Mouse (Mus musculus): ENCODE results near the gene Celf2. TPM values are rescaled to one million over a fixed set of nuclear protein-coding genes. Genes with fewer than 3 reads are reported as not detected.

Celf2 gene
- total RNA-seq, 1 experiment from 2014 or later, result 180 TPM

- no peak for ATAC-seq (replicated peaks in 1 of 2; ENCODE audit: insufficient read depth in 1 of 2, low FRiP score in 2 of 2, low TSS enrichment in 1 of 2, low read depth in 1 of 2, poor library complexity in 2 of 2, severe bottlenecking in 2 of 2)
Observed at GRCm38 (mm10) chr2:7426481-7426880, 82.9 kb downstream of the Celf2 start.

DNA sequence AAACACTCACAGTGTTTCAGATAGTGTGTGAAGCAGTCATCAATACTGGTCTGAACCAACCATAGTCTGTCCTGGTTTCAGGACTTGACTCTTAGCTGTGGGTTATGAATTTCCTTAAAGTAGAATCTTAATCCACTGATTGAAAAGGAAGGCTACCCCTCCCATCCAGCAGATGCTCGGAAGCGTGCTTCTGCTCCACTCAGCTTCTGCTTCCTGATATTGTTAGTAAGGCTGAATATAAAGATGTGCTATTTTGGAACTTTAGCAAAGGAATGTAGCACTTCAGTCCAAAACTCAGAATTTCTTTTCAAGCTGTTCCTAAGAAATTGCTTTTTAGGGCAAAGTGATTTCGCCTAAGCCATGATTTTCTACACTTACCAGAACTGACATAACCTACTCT lies 108.8 kb downstream of the Celf2 start:
- no peak for ATAC-seq (replicated peaks in 1 of 2; ENCODE audit: insufficient read depth in 1 of 2, low FRiP score in 2 of 2, low TSS enrichment in 1 of 2, low read depth in 1 of 2, poor library complexity in 2 of 2, severe bottlenecking in 2 of 2)

GRCm38 (mm10) chr2:7395935-7396334 lies 113.4 kb downstream of the Celf2 start:
- no peak for ATAC-seq (replicated peaks in 1 of 2; ENCODE audit: insufficient read depth in 1 of 2, low FRiP score in 2 of 2, low TSS enrichment in 1 of 2, low read depth in 1 of 2, poor library complexity in 2 of 2, severe bottlenecking in 2 of 2)

GRCm38 (mm10) chr2:7395473-7395872 lies 113.9 kb downstream of the Celf2 start:
- ATAC-seq (replicated peaks in 1 of 2; ENCODE audit: insufficient read depth in 1 of 2, low FRiP score in 2 of 2, low TSS enrichment in 1 of 2, low read depth in 1 of 2, poor library complexity in 2 of 2, severe bottlenecking in 2 of 2), result no peak

DNA sequence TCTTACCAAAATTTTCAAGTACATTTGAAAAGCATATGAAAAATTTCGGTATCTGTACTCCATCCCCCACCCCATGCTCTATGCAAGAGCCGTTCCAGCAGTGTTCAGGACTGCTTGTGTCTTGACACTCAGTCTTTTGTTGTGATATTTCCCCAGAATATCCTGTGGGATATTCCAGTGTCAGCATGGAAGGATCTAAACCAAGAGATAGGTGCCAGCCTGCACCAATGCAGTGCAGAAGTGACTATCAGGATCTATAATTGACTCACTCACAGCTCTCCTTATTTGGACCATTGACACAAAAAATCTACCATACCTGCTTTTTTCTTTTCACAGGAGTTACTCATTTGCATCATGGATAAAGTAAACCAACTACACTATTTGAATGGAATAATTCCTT lies 116.9 kb downstream of the Celf2 start:
- ATAC-seq (replicated peaks in 1 of 2; ENCODE audit: insufficient read depth in 1 of 2, low FRiP score in 2 of 2, low TSS enrichment in 1 of 2, low read depth in 1 of 2, poor library complexity in 2 of 2, severe bottlenecking in 2 of 2), result no peak

DNA sequence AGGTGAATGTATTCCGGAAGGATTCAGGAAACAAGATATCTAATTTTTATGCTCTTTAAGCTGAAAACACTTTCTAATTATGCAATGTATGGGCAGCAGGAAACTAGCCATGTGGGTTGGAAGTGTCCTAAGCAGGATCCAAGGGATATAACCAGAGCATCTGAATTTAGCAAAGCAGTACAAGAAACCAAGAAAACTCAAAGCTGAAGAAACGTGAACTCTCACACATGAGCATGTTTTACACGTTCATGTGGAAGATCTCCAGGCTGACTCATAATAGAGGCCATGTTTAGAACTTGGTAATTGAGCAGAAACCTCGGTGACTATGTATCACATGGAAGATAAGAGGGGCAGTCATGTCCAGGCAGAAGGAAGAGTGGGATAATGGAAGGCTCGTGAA lies 120.1 kb downstream of the Celf2 start:
- ATAC-seq (replicated peaks in 1 of 2; ENCODE audit: insufficient read depth in 1 of 2, low FRiP score in 2 of 2, low TSS enrichment in 1 of 2, low read depth in 1 of 2, poor library complexity in 2 of 2, severe bottlenecking in 2 of 2), result no peak

GRCm38 (mm10) chr2:7378736-7379135 lies 130.6 kb downstream of the Celf2 start:
- ATAC-seq (replicated peaks in 1 of 2; ENCODE audit: insufficient read depth in 1 of 2, low FRiP score in 2 of 2, low TSS enrichment in 1 of 2, low read depth in 1 of 2, poor library complexity in 2 of 2, severe bottlenecking in 2 of 2), result no peak

- no peak for ATAC-seq (replicated peaks in 1 of 2; ENCODE audit: insufficient read depth in 1 of 2, low FRiP score in 2 of 2, low TSS enrichment in 1 of 2, low read depth in 1 of 2, poor library complexity in 2 of 2, severe bottlenecking in 2 of 2)
Observed at GRCm38 (mm10) chr2:7377878-7378277, 131.5 kb downstream of the Celf2 start.

- no peak for ATAC-seq (replicated peaks in 1 of 2; ENCODE audit: insufficient read depth in 1 of 2, low FRiP score in 2 of 2, low TSS enrichment in 1 of 2, low read depth in 1 of 2, poor library complexity in 2 of 2, severe bottlenecking in 2 of 2)
Observed at GRCm38 (mm10) chr2:7367738-7368137, 141.6 kb downstream of the Celf2 start.

DNA sequence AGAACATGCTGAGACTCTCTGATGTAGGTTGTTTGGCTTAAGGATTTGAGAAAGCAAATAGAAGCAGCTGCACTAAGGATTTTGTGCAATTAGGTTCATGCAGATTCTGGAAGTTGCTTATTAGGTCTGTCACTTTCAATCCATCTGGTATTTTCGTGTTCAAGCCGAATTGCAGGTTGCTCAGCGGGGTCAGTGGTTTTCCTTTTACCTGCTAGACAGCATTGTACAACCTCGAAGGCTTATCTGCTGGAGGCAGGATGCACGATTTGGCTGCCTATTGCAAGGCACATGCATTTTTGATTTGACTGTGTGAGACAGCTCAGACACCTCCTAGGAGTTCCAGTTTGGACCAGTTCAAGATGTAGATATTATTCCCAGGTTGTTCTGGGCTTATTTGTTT lies 149.8 kb downstream of the Celf2 start:
- no peak for ATAC-seq (replicated peaks in 1 of 2; ENCODE audit: insufficient read depth in 1 of 2, low FRiP score in 2 of 2, low TSS enrichment in 1 of 2, low read depth in 1 of 2, poor library complexity in 2 of 2, severe bottlenecking in 2 of 2)

DNA sequence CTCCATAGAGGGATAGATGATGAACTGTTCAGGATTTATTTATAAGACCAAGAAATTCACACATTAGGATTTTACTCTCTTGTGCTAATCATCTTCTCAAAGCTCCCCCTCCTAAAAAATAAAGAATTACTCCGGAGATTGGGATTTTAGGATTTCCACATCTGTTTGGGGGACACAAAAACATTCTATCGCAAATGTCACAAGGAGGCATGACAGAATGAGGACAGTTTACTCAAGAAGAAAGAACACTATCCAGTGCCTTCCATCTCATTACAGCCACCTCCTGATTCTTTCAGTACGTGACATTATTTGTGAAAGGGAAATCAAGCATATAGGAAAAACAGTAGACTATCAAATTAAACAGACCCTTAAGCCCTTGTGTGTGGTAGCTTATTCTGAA lies 150.5 kb downstream of the Celf2 start:
- ATAC-seq (replicated peaks in 1 of 2; ENCODE audit: insufficient read depth in 1 of 2, low FRiP score in 2 of 2, low TSS enrichment in 1 of 2, low read depth in 1 of 2, poor library complexity in 2 of 2, severe bottlenecking in 2 of 2), result no peak

GRCm38 (mm10) chr2:7351234-7351633 lies 158.1 kb downstream of the Celf2 start:
- no peak for ATAC-seq (replicated peaks in 1 of 2; ENCODE audit: insufficient read depth in 1 of 2, low FRiP score in 2 of 2, low TSS enrichment in 1 of 2, low read depth in 1 of 2, poor library complexity in 2 of 2, severe bottlenecking in 2 of 2)

DNA sequence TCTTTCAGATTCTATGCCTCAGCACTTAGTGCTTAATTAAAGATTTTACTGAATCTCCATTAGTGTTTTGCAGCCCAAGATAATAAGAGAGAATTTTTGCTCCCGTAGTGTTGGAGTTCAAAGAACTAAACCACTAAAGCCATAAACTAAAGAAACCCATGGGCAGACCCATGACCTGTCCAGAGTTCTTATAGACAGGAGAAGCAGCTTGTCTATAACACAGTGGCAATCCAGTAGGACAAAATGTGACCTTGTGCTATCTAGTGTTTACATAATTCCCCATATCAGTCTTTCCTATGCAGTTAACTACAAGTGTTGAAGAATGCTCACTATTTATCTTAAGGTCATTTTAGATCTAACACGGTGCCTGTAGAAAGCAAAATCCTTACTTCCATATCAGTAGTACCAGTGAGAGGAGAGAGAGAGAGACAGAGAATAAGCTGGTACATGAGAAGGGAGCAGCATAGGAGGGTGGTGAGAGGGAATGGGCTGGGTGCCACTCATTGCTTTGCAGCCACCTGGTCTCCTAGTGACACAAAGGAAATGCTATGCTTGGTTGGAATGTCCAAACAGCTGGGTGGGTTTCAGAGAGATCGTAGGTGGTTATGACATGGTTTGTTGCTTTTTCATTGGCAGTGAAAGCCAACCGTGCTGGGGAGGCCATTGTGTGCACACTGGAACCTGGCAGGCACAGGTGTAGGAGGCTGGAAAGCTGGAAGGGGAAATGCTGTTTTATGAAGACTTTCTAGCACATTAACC lies 162.5 kb downstream of the Celf2 start:
- no peak for ATAC-seq (replicated peaks in 1 of 2; ENCODE audit: insufficient read depth in 1 of 2, low FRiP score in 2 of 2, low TSS enrichment in 1 of 2, low read depth in 1 of 2, poor library complexity in 2 of 2, severe bottlenecking in 2 of 2)

GRCm38 (mm10) chr2:7344951-7345350 lies 164.4 kb downstream of the Celf2 start:
- no peak for ATAC-seq (replicated peaks in 1 of 2; ENCODE audit: insufficient read depth in 1 of 2, low FRiP score in 2 of 2, low TSS enrichment in 1 of 2, low read depth in 1 of 2, poor library complexity in 2 of 2, severe bottlenecking in 2 of 2)

DNA sequence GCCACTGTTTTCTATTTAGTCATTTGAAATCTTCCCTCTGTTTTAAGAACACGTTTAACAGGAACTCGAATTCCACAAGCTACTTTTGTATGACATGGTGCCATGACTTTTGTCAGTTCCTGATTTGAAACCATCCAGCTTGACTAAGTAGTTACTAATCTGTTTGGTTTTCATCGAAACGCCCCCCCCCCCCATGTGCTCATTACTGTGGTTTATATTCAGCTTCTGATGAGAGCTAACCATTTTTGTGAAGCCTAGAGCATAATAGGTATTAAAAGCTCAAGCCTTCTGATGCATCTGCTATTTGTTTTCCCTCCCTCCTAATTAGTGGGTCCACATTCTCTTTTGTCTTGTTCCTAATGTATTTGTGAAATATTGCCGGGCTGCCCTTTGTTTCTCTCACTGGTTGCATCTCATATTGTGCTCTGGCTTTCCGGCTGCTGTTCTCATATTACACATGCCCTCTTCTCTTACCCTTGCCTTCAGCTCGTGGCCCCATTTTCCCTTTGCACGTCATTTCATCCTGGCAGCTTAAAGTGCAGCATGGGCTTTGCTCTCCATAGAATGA lies 166.4 kb downstream of the Celf2 start:
- no peak for ATAC-seq (replicated peaks in 1 of 2; ENCODE audit: insufficient read depth in 1 of 2, low FRiP score in 2 of 2, low TSS enrichment in 1 of 2, low read depth in 1 of 2, poor library complexity in 2 of 2, severe bottlenecking in 2 of 2)

DNA sequence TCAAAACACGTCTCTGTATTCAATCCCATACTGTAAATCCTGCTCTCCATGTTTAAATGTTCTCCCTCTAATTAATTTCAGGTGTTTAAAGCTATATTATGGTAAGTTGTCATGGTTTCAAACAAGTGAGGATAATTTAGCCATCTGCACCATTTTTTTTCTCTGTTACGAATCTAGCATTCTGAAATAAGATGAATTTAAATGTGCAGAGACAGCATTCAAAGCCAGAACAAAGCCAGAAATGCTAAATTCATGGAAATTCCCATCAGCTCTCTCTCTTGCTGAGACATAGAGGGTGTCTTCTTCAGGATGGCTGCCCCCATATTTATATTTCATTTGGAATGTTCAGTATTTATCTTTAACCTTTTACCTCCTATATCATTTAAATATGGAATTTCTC lies 174.5 kb downstream of the Celf2 start:
- ATAC-seq (replicated peaks in 1 of 2; ENCODE audit: insufficient read depth in 1 of 2, low FRiP score in 2 of 2, low TSS enrichment in 1 of 2, low read depth in 1 of 2, poor library complexity in 2 of 2, severe bottlenecking in 2 of 2), result no peak

DNA sequence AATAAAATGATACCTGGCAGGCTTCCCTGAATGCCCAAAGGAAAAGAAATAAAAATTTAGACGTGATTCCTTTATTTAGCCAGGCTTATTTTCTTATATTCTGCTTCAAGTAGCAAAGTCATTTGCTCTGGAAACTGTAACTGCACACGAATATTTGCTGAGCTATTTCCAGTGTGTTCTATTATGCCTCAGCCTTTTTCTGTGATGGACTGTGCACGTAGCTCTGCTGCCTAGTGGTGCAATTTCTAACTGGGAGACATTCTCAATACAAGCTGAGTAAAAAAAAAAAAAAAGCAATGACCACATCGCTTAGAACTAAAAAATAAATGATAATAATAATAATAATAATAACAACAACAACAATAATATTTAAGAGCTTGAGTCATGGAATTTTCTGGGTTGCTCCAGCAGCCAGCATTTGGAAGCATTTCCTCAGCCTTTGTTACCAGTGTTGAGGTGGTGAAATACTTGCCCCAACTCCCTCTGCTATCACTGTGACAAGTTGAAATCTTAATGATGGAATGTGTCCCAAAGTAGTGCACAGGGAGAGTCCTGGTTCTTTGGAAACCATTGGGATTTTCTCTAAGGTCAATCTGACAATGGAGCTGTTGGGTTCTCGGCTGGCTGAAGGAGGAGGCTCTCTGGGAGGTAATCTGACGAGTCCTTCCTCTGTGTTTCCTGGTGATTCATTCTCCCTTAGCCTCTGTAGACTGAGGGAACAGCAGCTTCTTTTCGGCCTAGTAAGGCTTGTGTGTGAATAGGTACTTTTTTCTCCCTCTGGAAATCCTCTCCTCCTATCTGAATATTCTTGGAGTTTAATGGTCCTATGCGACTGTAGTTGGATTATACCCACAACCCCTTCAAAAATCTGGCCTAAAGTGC lies 181.1 kb downstream of the Celf2 start:
- ATAC-seq (replicated peaks in 1 of 2; ENCODE audit: insufficient read depth in 1 of 2, low FRiP score in 2 of 2, low TSS enrichment in 1 of 2, low read depth in 1 of 2, poor library complexity in 2 of 2, severe bottlenecking in 2 of 2), result no peak

DNA sequence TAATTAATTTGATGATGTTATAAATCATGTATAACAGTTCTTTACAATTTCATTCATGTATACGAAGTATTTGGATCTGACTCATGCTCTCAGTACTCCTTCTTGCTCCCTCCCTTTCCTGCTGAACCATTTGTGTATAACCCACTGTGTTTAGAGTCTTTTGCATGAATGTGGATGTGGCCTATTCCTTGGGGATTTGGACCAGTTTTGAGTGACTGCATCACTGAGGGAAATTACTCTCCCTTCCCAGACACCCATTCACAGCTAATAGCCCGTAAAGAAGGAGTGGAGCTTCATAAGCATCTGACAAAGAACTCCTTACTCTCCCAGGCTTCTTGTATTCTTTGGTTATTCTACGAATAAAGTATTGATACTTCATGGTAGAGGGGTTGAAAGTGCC lies 189.6 kb downstream of the Celf2 start:
- no peak for ATAC-seq (replicated peaks in 1 of 2; ENCODE audit: insufficient read depth in 1 of 2, low FRiP score in 2 of 2, low TSS enrichment in 1 of 2, low read depth in 1 of 2, poor library complexity in 2 of 2, severe bottlenecking in 2 of 2)
